Comparison of ENCODE assay signal across 14 mouse cellular contexts in the genomic region with DNA sequence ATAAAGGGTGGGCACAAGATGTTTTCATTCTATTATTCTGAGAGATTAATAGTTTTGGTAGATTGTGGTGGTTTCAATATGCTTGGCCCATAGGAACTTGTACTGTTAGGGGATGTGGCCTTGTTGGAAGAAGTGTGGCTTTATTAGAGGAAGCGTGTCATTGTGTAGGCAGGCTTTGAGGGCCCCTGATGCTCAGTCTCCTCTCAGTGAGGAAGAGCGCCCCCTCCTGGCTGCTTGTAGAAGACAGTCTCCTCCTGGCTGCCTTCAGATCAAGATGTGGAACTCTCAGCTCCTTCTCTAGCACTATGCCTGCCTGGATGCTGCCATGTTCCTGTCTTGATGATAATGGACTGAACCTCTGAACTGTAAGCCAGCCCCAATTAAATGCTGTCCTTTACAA. TPM values are rescaled to one million over a fixed set of nuclear protein-coding genes. Genes with fewer than 3 reads are reported as not detected.
DNase-seq lines count a peak whose midpoint lies in the region; ATAC-seq and TF ChIP-seq lines count a peak whose summit lies in the region.
"Had no signal": no experiment of that assay in that cellular context is flagged by ENCODE, and none has a peak within 500 bp of the region (broad histone marks: within the 10 kb centered on the region; RNA-seq: fewer than 3 reads in every experiment).

No protein-coding gene starts in this region.

- no peak overlapping the region for H3K27ac ChIP-seq in layer of hippocampus, adult 2 months
- H3K27ac ChIP-seq: embryonic facial prominence, embryonic 13.5 days; liver, embryonic 15.5 days; midbrain, embryonic 12.5 days had no signal

- peak; percentile 63 for TF ChIP-seq CTCF in layer of hippocampus, adult 2 months (conservative IDR thresholded peaks at IDR 0.05)

- ATAC-seq in inflammation-experienced regulatory T-cells, adult 6 months: peak; percentile 35

- DNase-seq in layer of hippocampus, adult 2 months (ENCODE audit: low spot score in 2 of 2): peak in 1 of 2 experiments; percentile 11
- DNase-seq in layer of hippocampus, postnatal 36 days: no peak
- DNase-seq in B cell, adult 2 months: peak; percentile 33 to 52
- DNase-seq in MN1 (ENCODE audit: low spot score): peak; percentile 25
- DNase-seq in spleen, adult 18-20 months: no peak
- no peak for DNase-seq in cerebellum, postnatal 25 days
- DNase-seq in gastrocnemius, postnatal 14 days: no peak
- DNase-seq: kidney, adult 11 months had no signal

- intact Hi-C loops in gastrocnemius, postnatal 14 days (cut with DNase I; ENCODE audit: low total_unique reads): no loop called here

- no peak overlapping the region for H3K4me3 ChIP-seq in layer of hippocampus, adult 2 months
- H3K4me3 ChIP-seq: embryonic facial prominence, embryonic 13.5 days; liver, embryonic 15.5 days; midbrain, embryonic 12.5 days had no signal

RNA-seq across cellular contexts. Expression of a gene that starts 20.7 kb away (rescaled TPM):
- not detected for total RNA-seq in layer of hippocampus, adult 2 months (2021)
- not detected for total RNA-seq in layer of hippocampus, postnatal 36 days (2021)
- polyA plus RNA-seq in inflammation-experienced regulatory T-cells, adult 6 months (2017; shearing (Covaris generic)): not detected
- not detected for total RNA-seq in gastrocnemius, postnatal 14 days (2021)
- polyA plus RNA-seq: embryonic facial prominence, embryonic 13.5 days; heart, embryonic 14.5 days; liver, embryonic 15.5 days; midbrain, embryonic 12.5 days; spleen, adult 2 months had no signal

Comparison
In these comparisons a context has a peak if more than half of its experiments do, and no peak if none do; other contexts are left out.
1. DNase-seq: peak in B cell, adult 2 months (2 of 2) and MN1 (single experiment); none in layer of hippocampus, postnatal 36 days (0 of 2), spleen, adult 18-20 months (0 of 2), cerebellum, postnatal 25 days (0 of 2) and gastrocnemius, postnatal 14 days (single experiment).